Mouse (Mus musculus): ENCODE data around the gene Arntl2. TPM values are rescaled to one million over a fixed set of nuclear protein-coding genes. Genes with fewer than 3 reads are reported as not detected.

The Arntl2 gene
- 0.30 and 0.31 TPM in 2 replicates for polyA plus RNA-seq (2015; fragmentation: Nextera tagmentation; extraction: Ambion mirVana)

DNA sequence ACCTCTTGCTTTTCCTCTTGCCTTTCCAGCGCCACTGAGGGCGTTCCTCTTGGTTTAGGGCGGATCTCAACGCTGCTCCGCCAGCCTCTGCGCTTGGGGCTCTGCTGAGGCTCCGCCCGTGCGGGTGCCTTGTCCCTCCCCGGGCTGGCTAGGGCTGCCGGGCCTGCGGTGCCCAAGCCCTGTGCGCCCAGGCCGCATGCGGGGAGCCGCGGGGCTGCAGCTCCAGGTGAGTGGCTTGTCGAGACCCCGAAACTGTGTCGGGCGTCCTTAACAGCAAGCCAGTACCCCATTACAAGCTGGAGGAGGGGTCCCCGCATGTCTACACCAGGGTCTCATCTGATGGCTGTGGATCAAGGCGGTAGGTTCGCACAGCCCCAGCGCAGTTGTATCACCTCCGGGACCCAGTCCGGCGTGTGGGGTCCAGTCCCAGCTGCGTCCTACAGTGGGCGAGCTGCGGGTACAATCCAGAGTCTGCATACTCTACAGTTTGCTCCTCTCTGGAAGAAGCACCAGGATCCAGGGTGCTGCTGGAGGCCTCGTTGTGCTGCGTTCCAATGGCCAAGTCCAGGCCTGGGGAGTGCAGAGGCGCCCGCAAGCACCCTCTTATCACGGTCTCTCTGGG is at the start of gene Arntl2:
Gene Arntl2, plus strand, starts transcription at position 132 of the 622 bp plus-strand sequence.
- Histone ChIP-seq H3K4me2 (peak within 1 kb of the TSS; percentile 72), H3K27ac (no peak within 1 kb of the TSS), H3K4me3 (replicated peaks) (peak within 1 kb of the TSS; percentile 54), H3K9me3 (replicated peaks) (no peaks in the 10 kb centered on the region), H3K36me3 (no peaks in the 10 kb centered on the region), H3K27me3 (peaks cover 31% of the 10 kb centered on the region), H3K9ac (peak within 1 kb of the TSS; percentile 50), H3K4me1 (replicated peaks) (peaks cover 12% of the 10 kb centered on the region)
- peak; percentile 38 for DNase-seq
- ATAC-seq (ENCODE audit: low read depth): peak; percentile 91
- under 1% methylated on average over 36 of the region's 36 CpGs for WGBS (ENCODE audit: insufficient replicate concordance)

DNA sequence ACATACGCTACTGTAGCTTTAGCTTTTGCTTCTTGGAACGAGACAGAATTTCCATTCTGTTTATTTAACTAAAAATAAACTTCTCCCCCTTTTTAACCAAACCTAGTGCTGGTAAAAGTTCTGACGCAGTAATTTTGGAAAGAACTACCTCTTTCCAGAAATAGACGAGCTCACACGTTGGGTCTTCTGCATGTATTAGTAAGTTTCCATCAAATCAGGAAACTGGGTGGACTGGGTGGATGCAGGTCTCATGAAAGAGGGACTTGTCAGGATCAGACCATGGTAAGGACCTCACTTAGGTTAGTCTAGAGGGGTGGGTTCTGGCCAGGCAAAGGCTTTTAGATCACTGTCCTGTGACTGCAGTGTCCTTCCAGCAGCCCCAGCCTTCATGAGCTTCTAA is 49.3 kb upstream of the Arntl2 start:
- H3K4me1 ChIP-seq (replicated peaks): no peaks in the 10 kb centered on the region; the same call in 1 of the 2 replicates
- H3K27ac ChIP-seq: no peak overlapping the region
- H3K27me3 ChIP-seq: no peaks in the 10 kb centered on the region
- H3K9ac ChIP-seq: no peak overlapping the region
- no peak overlapping the region for H3K4me3 ChIP-seq (replicated peaks)
- ATAC-seq (ENCODE audit: low read depth) (no peak), DNase-seq (no peak)
- no peaks in the 10 kb centered on the region for H3K36me3 ChIP-seq
- no peaks in the 10 kb centered on the region for H3K9me3 ChIP-seq (replicated peaks)
- WGBS (ENCODE audit: insufficient replicate concordance): 59% methylated on average over 5 of the region's 5 CpGs
- no peak overlapping the region for H3K4me2 ChIP-seq

DNA sequence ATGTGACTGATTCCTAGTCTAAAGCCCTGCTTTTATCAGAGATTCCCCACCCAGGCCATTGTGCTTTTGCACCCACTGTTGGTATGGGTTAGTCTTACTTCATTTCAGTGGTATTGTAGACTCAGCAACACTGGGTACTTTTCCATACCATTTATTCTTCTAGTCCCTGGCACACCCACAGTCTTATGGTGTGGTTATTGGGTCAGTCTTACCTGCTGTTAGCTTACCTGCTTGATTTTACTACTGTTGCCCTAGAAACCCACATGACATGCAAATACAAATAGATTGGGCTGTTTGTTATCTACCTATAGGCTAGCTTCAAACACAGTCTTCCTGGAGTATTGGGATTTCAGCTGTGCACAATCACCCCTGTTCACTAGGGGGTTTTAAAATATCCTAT is 48.8 kb upstream of the Arntl2 start:
- no peak for DNase-seq
- no peak for ATAC-seq (ENCODE audit: low read depth)
- H3K27ac ChIP-seq: no peak overlapping the region

DNA sequence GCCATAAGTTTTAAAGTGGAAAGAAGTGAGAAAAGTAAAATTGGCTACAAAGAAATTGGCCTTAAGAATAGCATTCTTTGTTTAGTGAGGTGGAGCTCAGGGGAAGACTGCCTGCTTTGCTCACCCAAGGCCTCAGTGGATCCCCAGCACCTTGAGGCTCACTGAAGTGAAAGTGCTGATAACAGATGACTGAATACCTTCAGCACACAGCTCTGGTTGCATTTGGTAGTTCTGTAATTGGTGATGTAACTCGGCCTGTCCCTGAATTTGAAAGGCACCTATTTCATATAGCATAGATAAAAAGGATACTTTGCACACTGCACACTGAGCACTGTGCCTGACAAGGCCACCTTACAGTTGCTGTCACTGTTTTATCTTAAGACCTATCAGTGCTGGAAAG is 47.6 kb upstream of the Arntl2 start:
- Histone ChIP-seq H3K4me1 (replicated peaks) (peaks cover 2% of the 10 kb centered on the region; the same call in 1 of the 2 replicates), H3K4me2 (no peak overlapping the region), H3K9me3 (replicated peaks) (no peaks in the 10 kb centered on the region), H3K9ac (no peak overlapping the region), H3K4me3 (replicated peaks) (no peak overlapping the region), H3K27me3 (no peaks in the 10 kb centered on the region), H3K27ac (no peak overlapping the region), H3K36me3 (no peaks in the 10 kb centered on the region)
- 56% methylated on average over 1 of the region's 1 CpGs for WGBS (ENCODE audit: insufficient replicate concordance)
- DNase-seq: no peak
- no peak for ATAC-seq (ENCODE audit: low read depth)

More for the DNA sequence above, 48.8 kb upstream of the Arntl2 start:
- Histone ChIP-seq H3K36me3 (no peaks in the 10 kb centered on the region), H3K4me3 (replicated peaks) (no peak overlapping the region), H3K9ac (no peak overlapping the region), H3K27me3 (no peaks in the 10 kb centered on the region), H3K4me1 (replicated peaks) (peaks cover 2% of the 10 kb centered on the region; the same call in 1 of the 2 replicates), H3K4me2 (no peak overlapping the region), H3K9me3 (replicated peaks) (no peaks in the 10 kb centered on the region)

DNA sequence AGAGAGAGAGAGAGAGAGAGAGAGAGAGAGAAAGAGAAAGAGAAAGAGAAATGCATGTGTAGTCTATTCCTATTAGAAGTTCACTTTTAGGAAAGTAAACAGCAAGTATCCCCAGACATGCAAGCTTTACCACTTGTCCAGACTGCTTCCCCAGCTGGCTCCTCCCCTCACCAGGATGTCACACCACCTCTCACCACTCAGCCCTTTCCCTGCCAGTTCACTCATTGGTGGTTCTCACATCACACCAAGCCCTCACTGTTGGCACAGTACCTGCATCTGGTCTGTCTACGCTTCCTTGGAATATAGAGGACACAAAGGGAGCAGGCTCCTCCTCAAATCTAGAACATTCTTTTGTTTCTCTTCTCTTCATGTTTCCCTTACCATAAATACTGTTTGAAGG is 44.2 kb upstream of the Arntl2 start:
- ATAC-seq (ENCODE audit: low read depth) (no peak), DNase-seq (no peak)
- Histone ChIP-seq H3K4me1 (replicated peaks) (peaks cover 23% of the 10 kb centered on the region), H3K36me3 (no peaks in the 10 kb centered on the region), H3K9ac (no peak overlapping the region), H3K4me2 (no peak overlapping the region), H3K9me3 (replicated peaks) (no peaks in the 10 kb centered on the region), H3K27me3 (no peaks in the 10 kb centered on the region), H3K27ac (no peak overlapping the region), H3K4me3 (replicated peaks) (no peak overlapping the region)
- 74% methylated on average over 1 of the region's 1 CpGs for WGBS (ENCODE audit: insufficient replicate concordance)

DNA sequence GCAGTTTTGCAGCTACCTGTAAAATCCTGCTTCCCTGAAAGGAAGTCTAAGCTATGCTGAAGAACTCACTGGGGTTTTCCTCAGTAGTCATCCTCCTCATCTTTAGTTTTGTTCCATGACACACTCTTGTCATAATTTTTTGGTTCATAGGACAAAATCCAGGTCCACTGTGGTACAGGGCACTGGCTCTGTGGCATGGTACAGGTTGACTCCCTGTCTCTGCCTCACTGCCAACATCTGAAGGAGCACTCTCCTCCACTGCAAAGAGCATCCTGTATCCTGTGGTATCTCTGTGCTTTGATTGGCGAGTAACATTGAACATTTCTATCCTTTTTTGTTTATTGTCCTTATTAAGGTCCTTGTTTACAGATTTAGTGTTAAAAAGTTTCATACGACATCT is 43.7 kb upstream of the Arntl2 start:
- H3K9ac ChIP-seq: no peak overlapping the region
- no peaks in the 10 kb centered on the region for H3K36me3 ChIP-seq
- H3K27ac ChIP-seq: no peak overlapping the region
- H3K9me3 ChIP-seq (replicated peaks): no peaks in the 10 kb centered on the region
- no peak overlapping the region for H3K4me2 ChIP-seq
- 68% methylated on average over 2 of the region's 2 CpGs for WGBS (ENCODE audit: insufficient replicate concordance)
- DNase-seq: no peak
- H3K27me3 ChIP-seq: no peaks in the 10 kb centered on the region
- peaks cover 25% of the 10 kb centered on the region for H3K4me1 ChIP-seq (replicated peaks)
- H3K4me3 ChIP-seq (replicated peaks): no peak overlapping the region
- ATAC-seq (ENCODE audit: low read depth): no peak

DNA sequence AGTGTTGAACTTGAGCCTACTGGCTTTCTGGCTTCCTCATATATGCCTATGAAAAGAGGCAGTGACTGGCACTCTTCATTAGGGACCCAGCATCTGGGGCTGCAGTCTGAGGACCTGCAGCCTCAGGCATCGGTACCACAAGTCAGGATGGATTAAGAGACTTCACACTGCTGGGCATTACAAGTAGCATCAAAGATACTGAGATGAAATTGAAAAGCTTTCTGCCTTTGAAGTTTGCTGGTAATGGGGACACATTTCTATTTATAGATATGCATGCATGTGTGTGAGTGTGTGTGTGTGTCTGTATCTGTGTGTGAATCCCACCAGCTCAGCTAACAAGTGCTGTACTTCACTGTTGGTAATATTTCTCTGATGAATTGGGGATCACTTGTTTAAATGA is 43.2 kb upstream of the Arntl2 start:
- Histone ChIP-seq H3K9me3 (replicated peaks) (no peaks in the 10 kb centered on the region), H3K36me3 (no peaks in the 10 kb centered on the region), H3K4me2 (no peak overlapping the region), H3K4me1 (replicated peaks) (peaks cover 25% of the 10 kb centered on the region), H3K27ac (no peak overlapping the region), H3K4me3 (replicated peaks) (no peak overlapping the region), H3K9ac (no peak overlapping the region), H3K27me3 (no peaks in the 10 kb centered on the region)
- DNase-seq (no peak), ATAC-seq (ENCODE audit: low read depth) (no peak)
- 78% methylated on average over 1 of the region's 1 CpGs for WGBS (ENCODE audit: insufficient replicate concordance)

DNA sequence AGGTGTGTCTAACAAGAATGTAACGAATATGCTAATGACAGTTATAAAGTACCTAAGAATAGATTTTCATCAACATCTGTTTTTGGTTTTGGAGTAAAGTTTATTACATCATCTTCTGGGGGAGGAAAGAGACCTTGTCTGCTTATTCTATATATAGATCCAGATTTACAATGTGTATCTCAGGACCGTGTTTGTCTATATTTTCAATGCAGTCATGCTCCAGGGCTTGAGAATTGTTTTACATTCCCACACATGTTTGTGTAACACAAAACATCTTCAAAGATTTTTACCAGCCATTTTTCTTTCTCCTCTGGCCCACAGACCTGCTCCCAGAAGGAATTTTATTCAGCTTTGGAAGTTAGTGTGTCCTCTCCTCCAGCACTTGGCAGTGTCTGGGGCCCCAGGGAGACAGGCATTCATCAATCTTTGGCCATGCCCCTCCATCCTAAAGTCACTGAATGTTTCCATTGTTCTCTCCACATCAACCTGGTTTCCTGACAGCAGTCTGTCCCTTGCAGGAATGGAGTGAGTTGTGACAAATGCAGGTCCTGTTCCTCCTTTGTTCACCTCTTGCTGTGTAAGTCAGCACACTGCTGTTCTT is 42.2 kb upstream of the Arntl2 start:
- WGBS (ENCODE audit: insufficient replicate concordance): 64% methylated on average over 2 of the region's 2 CpGs
- H3K27ac ChIP-seq: no peak overlapping the region
- DNase-seq: no peak

DNA sequence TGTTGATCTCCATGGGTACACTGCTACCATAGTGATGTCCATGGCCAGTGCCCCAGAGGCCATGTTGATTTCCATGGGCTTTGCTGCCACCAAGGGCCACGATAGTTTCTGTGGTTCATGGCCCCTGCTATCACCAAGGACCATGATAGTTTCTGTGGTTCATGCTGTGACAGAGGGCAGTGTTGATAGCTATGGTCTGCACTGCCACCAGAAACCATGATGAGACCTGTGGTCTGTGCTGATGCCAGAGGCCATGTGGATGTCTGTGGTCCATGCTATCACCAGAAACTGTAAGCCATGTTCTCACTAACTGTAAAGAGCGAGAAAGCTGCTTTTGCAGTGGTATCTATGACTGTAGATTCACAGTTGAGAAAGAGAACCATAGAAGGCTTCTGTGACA is 40.7 kb upstream of the Arntl2 start:
- Histone ChIP-seq H3K4me1 (replicated peaks) (peaks cover 25% of the 10 kb centered on the region), H3K27me3 (no peaks in the 10 kb centered on the region), H3K36me3 (no peaks in the 10 kb centered on the region), H3K4me2 (no peak overlapping the region), H3K4me3 (replicated peaks) (no peak overlapping the region), H3K9ac (no peak overlapping the region), H3K27ac (no peak overlapping the region; the same call in 1 of the 2 replicates), H3K9me3 (replicated peaks) (no peaks in the 10 kb centered on the region)
- WGBS (ENCODE audit: insufficient replicate concordance): 35% methylated on average over 2 of the region's 2 CpGs
- DNase-seq (no peak), ATAC-seq (ENCODE audit: low read depth) (peak; percentile 67)

More for the DNA sequence above, 42.2 kb upstream of the Arntl2 start:
- no peak overlapping the region for H3K4me2 ChIP-seq
- H3K27me3 ChIP-seq: no peaks in the 10 kb centered on the region
- no peaks in the 10 kb centered on the region for H3K36me3 ChIP-seq
- no peaks in the 10 kb centered on the region for H3K9me3 ChIP-seq (replicated peaks)
- H3K9ac ChIP-seq: no peak overlapping the region
- no peak overlapping the region for H3K4me3 ChIP-seq (replicated peaks)
- ATAC-seq (ENCODE audit: low read depth): no peak
- peaks cover 25% of the 10 kb centered on the region for H3K4me1 ChIP-seq (replicated peaks)

DNA sequence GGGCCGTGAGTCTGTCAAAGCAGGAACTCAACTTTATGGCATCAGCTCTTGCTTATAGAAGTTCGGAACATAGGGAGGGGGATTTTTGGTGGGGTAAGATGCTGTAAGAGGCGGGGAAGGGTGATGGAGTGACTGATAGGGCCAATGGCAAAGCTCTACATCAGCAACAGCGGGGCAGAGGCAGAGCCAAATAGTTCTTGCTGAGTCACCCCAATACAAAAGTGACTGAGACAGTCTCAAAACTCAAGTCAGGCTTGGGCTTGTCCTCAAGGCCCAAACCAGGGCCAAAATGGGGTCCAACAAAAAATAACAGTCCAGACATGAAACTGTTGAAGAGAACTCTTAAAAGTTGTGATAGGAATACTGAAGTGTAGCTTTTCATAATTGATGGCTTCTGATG is 40.2 kb upstream of the Arntl2 start:
- H3K27me3 ChIP-seq: no peaks in the 10 kb centered on the region
- H3K9me3 ChIP-seq (replicated peaks): no peaks in the 10 kb centered on the region
- peaks cover 25% of the 10 kb centered on the region for H3K4me1 ChIP-seq (replicated peaks)
- no peaks in the 10 kb centered on the region for H3K36me3 ChIP-seq
- H3K27ac ChIP-seq: no peak overlapping the region; the same call in 1 of the 2 replicates
- WGBS (ENCODE audit: insufficient replicate concordance): 75% methylated on average over 4 of the region's 4 CpGs
- no peak overlapping the region for H3K4me2 ChIP-seq
- no peak overlapping the region for H3K9ac ChIP-seq
- H3K4me3 ChIP-seq (replicated peaks): no peak overlapping the region
- ATAC-seq (ENCODE audit: low read depth) (no peak), DNase-seq (no peak)

DNA sequence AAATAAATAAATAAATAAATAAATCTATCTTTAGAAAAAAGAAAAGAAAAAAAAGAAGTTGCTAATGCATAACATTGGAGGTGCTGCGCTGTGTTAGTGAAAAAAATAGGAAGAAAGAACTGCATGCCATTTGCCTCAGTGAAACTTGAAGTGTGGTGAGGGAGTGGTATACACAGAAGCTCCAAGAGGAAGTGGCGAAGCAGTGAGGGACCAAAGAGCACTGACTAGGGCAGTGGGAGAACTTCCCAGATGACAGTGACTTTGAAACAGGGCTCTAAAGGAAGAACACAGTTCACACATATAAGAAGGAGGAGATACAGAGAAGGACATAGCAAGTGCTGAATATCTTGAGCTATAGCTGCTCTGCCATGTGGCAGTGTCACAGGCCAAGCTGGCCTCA is 36.8 kb upstream of the Arntl2 start:
- peaks cover 21% of the 10 kb centered on the region for H3K4me1 ChIP-seq (replicated peaks)
- no peaks in the 10 kb centered on the region for H3K36me3 ChIP-seq
- no peak overlapping the region for H3K4me3 ChIP-seq (replicated peaks)
- no peak overlapping the region for H3K4me2 ChIP-seq
- no peak for ATAC-seq (ENCODE audit: low read depth)
- no peak overlapping the region for H3K9ac ChIP-seq
- no peak for DNase-seq
- WGBS (ENCODE audit: insufficient replicate concordance): 62% methylated on average over 2 of the region's 2 CpGs
- H3K27ac ChIP-seq: no peak overlapping the region
- no peaks in the 10 kb centered on the region for H3K27me3 ChIP-seq
- H3K9me3 ChIP-seq (replicated peaks): no peaks in the 10 kb centered on the region

DNA sequence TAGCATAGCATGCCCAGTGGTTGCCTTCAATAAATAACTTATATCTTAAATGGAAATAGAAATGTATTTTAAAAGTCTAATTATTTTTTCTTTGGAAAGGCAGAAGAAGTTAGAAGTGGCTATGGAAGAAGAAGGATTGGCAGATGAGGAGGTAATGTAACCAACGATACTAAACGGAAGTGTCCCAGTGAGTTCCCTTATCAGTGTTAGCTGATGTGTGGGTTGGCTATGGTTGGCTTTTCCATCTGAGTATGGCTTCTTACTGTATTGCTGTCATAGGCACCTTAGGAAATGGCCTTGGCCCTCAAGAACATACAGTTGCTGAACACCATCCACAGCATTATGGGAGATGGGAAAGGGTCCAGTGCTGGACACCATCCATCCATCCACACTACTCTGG is 35.8 kb upstream of the Arntl2 start:
- WGBS (ENCODE audit: insufficient replicate concordance): 70% methylated on average over 2 of the region's 2 CpGs

More for the DNA sequence above, 35.8 kb upstream of the Arntl2 start:
- Histone ChIP-seq H3K27ac (no peak overlapping the region), H3K27me3 (no peaks in the 10 kb centered on the region), H3K9ac (no peak overlapping the region), H3K4me3 (replicated peaks) (no peak overlapping the region), H3K4me2 (no peak overlapping the region), H3K4me1 (replicated peaks) (peaks cover 17% of the 10 kb centered on the region), H3K36me3 (no peaks in the 10 kb centered on the region), H3K9me3 (replicated peaks) (no peaks in the 10 kb centered on the region)
- DNase-seq (no peak), ATAC-seq (ENCODE audit: low read depth) (no peak)

Measured in liver, embryonic 13.5 days (tissue).